Mouse (Mus musculus): ENCODE measurements around the gene 2310022A10Rik. TPM values are rescaled to one million over a fixed set of nuclear protein-coding genes. Genes with fewer than 3 reads are reported as not detected.
A peak's percentile ranks its signal among the peaks of the same experiment; 100 is the strongest.

2310022A10Rik gene
- polyA plus RNA-seq, 1 experiment, result 19.7 TPM

DNA sequence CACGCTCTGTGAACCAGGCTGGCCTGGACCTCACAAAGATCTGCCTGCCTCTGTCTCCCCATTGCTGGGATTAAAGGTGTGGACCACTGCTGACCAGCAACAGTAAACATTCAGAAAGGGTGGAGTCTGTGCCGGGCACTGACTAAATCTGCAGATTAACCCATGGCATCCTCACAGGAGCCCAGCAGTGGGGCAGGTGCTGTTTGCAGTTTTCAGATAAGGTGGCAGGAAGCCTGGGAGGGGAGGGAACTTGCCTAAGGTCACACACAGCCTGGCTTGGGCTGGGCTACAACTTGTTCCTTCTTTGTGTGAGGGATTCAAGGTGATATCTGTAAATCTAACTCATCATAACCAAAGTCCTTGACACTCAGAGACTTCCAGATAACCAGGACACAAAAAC, 12.5 kb upstream of the 2310022A10Rik start:
- no peak for TF ChIP-seq CTCF (IDR thresholded peaks at IDR 0.05; ENCODE audit: extremely low read depth, insufficient read length, insufficient replicate concordance, low read depth, low read length)

DNA sequence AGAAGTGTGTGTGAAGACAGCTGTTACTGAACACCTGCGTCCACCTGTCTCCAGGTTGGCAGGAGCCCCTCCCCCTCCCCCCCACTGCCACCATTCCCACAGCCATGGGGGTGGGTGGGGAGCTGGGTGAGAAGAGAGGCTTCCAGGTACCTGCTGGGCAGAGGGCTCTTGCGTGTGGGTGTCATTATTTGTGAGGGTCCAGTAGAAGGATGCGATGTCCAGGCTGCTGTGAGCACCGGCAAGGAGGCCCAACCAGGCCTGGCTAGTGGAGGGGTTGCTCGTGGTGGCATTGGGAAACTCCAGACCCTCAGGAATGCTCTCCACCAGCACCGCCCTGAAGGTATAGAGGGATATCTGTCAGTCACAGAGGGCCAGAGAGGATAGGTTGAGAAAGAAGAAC, 12.1 kb upstream of the 2310022A10Rik start:
- Histone ChIP-seq H3K27me3 (ENCODE audit: control insufficient read depth, insufficient read depth, low read length) (no peaks in the 10 kb centered on the region), H3K4me1 (ENCODE audit: control insufficient read depth, insufficient read depth, insufficient read length, low read length) (peaks cover 18% of the 10 kb centered on the region), H3K36me3 (ENCODE audit: control insufficient read depth, insufficient read depth, low read length) (no peaks in the 10 kb centered on the region), H3K27ac (ENCODE audit: insufficient read depth, low read depth, low read length) (no peak overlapping the region), H3K4me3 (ENCODE audit: low read depth, low read length) (no peak overlapping the region)
- WGBS, result 67% methylated on average over 6 of the region's 6 CpGs
- TF ChIP-seq POLR2A (IDR thresholded peaks at IDR 0.05; ENCODE audit: low read depth, low read length) (no peak), CTCF (IDR thresholded peaks at IDR 0.05; ENCODE audit: extremely low read depth, insufficient read length, insufficient replicate concordance, low read depth, low read length) (no peak)

More for the DNA sequence above, 12.5 kb upstream of the 2310022A10Rik start:
- Histone ChIP-seq H3K27me3 (ENCODE audit: control insufficient read depth, insufficient read depth, low read length) (no peaks in the 10 kb centered on the region), H3K4me1 (ENCODE audit: control insufficient read depth, insufficient read depth, insufficient read length, low read length) (peaks cover 18% of the 10 kb centered on the region), H3K4me3 (ENCODE audit: low read depth, low read length) (no peak overlapping the region), H3K36me3 (ENCODE audit: control insufficient read depth, insufficient read depth, low read length) (no peaks in the 10 kb centered on the region), H3K27ac (ENCODE audit: insufficient read depth, low read depth, low read length) (no peak overlapping the region)
- WGBS, result 42% methylated on average over 2 of the region's 2 CpGs

- H3K4me3 ChIP-seq (ENCODE audit: low read depth, low read length), result no peak overlapping the region
- 80% methylated on average over 16 of the region's 16 CpGs for WGBS
- H3K27me3 ChIP-seq (ENCODE audit: control insufficient read depth, insufficient read depth, low read length), result no peaks in the 10 kb centered on the region
- H3K36me3 ChIP-seq (ENCODE audit: control insufficient read depth, insufficient read depth, low read length), result no peaks in the 10 kb centered on the region
- H3K27ac ChIP-seq (ENCODE audit: insufficient read depth, low read depth, low read length), result no peak overlapping the region
- H3K4me1 ChIP-seq (ENCODE audit: control insufficient read depth, insufficient read depth, insufficient read length, low read length), result peaks cover 18% of the 10 kb centered on the region
- no peak for TF ChIP-seq CTCF (IDR thresholded peaks at IDR 0.05; ENCODE audit: extremely low read depth, insufficient read length, insufficient replicate concordance, low read depth, low read length)
- TF ChIP-seq POLR2A (IDR thresholded peaks at IDR 0.05; ENCODE audit: low read depth, low read length), result no peak
These were observed 11.6 kb upstream of the 2310022A10Rik start for GRCm38 (mm10) chr7:27541431-27541830.

DNA sequence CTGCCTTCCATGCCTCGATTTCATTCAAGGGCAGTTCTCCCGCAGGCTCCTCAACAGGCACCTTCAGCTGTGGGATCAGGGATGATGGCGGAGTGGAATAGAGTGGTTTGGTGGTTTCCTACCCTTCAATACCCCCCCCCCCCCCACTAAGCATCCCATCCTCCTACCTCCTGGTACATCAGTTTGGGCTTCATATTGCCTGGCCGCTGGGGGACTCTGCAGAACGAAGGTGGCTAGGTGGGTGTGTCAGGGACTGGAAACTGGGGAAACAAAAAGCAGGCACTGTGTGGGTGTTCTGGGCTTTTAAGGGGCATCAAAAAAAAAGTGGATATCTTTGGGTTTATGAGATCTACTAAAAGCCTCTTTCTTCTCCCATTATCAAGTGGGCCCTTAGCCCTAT, 11.1 kb upstream of the 2310022A10Rik start:
- H3K27ac ChIP-seq (ENCODE audit: insufficient read depth, low read depth, low read length), result no peak overlapping the region
- 58% methylated on average over 5 of the region's 5 CpGs for WGBS

GRCm38 (mm10) chr7:27542392-27543033, 10.5 kb upstream of the 2310022A10Rik start:
- no peaks in the 10 kb centered on the region for H3K27me3 ChIP-seq (ENCODE audit: control insufficient read depth, insufficient read depth, low read length)
- 1% methylated on average over 30 of the region's 30 CpGs for WGBS
- H3K4me1 ChIP-seq (ENCODE audit: control insufficient read depth, insufficient read depth, insufficient read length, low read length), result peaks cover 18% of the 10 kb centered on the region
- no peak overlapping the region for H3K27ac ChIP-seq (ENCODE audit: insufficient read depth, low read depth, low read length)
- no peaks in the 10 kb centered on the region for H3K36me3 ChIP-seq (ENCODE audit: control insufficient read depth, insufficient read depth, low read length)
- H3K4me3 ChIP-seq (ENCODE audit: low read depth, low read length), result peak overlapping the region; percentile 73
- TF ChIP-seq CTCF (IDR thresholded peaks at IDR 0.05; ENCODE audit: extremely low read depth, insufficient read length, insufficient replicate concordance, low read depth, low read length) (no peak), POLR2A (IDR thresholded peaks at IDR 0.05; ENCODE audit: low read depth, low read length) (0 out of 2 replicates have a peak, but pooled peaks have one; percentile 20)

More for the DNA sequence above, 11.1 kb upstream of the 2310022A10Rik start:
- Histone ChIP-seq H3K27me3 (ENCODE audit: control insufficient read depth, insufficient read depth, low read length) (no peaks in the 10 kb centered on the region), H3K4me1 (ENCODE audit: control insufficient read depth, insufficient read depth, insufficient read length, low read length) (peaks cover 18% of the 10 kb centered on the region), H3K4me3 (ENCODE audit: low read depth, low read length) (peak overlapping the region; percentile 73; the same call in 1 of the 2 replicates), H3K36me3 (ENCODE audit: control insufficient read depth, insufficient read depth, low read length) (no peaks in the 10 kb centered on the region)
- TF ChIP-seq POLR2A (IDR thresholded peaks at IDR 0.05; ENCODE audit: low read depth, low read length) (no peak; the same call in 1 of the 2 replicates), CTCF (IDR thresholded peaks at IDR 0.05; ENCODE audit: extremely low read depth, insufficient read length, insufficient replicate concordance, low read depth, low read length) (no peak)

GRCm38 (mm10) chr7:27543065-27543464, 10.0 kb upstream of the 2310022A10Rik start:
- Histone ChIP-seq H3K27ac (ENCODE audit: insufficient read depth, low read depth, low read length) (no peak overlapping the region), H3K36me3 (ENCODE audit: control insufficient read depth, insufficient read depth, low read length) (no peaks in the 10 kb centered on the region), H3K4me1 (ENCODE audit: control insufficient read depth, insufficient read depth, insufficient read length, low read length) (peaks cover 15% of the 10 kb centered on the region), H3K27me3 (ENCODE audit: control insufficient read depth, insufficient read depth, low read length) (no peaks in the 10 kb centered on the region), H3K4me3 (ENCODE audit: low read depth, low read length) (peak overlapping the region; percentile 73; the same call in 1 of the 2 replicates)
- 28% methylated on average over 6 of the region's 6 CpGs for WGBS
- TF ChIP-seq CTCF (IDR thresholded peaks at IDR 0.05; ENCODE audit: extremely low read depth, insufficient read length, insufficient replicate concordance, low read depth, low read length) (no peak), POLR2A (IDR thresholded peaks at IDR 0.05; ENCODE audit: low read depth, low read length) (no peak)

DNA sequence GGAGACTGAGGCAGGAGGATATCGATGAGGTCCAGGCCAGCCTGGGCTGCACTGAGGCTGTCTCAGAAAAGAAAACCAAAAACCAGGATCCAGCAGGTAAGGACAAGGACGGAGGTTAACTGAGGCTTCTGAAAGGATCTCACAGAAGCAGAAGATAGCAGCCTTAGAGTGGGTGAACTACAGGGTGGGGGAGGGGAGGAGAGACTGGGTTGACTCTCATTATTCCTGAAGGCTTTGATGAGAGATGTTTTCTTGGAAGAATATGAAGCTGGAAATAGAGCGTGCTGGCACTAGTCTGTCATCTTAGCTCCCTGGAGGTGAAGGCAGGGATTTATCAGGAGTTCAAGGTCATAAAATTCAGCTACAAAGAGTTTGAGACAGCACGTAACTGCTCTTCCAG, 9.2 kb upstream of the 2310022A10Rik start:
- H3K36me3 ChIP-seq (ENCODE audit: control insufficient read depth, insufficient read depth, low read length), result no peaks in the 10 kb centered on the region
- no peak for TF ChIP-seq CTCF (IDR thresholded peaks at IDR 0.05; ENCODE audit: extremely low read depth, insufficient read length, insufficient replicate concordance, low read depth, low read length)
- no peak for TF ChIP-seq POLR2A (IDR thresholded peaks at IDR 0.05; ENCODE audit: low read depth, low read length)
- peaks cover 15% of the 10 kb centered on the region for H3K4me1 ChIP-seq (ENCODE audit: control insufficient read depth, insufficient read depth, insufficient read length, low read length)
- no peaks in the 10 kb centered on the region for H3K27me3 ChIP-seq (ENCODE audit: control insufficient read depth, insufficient read depth, low read length)
- H3K27ac ChIP-seq (ENCODE audit: insufficient read depth, low read depth, low read length), result no peak overlapping the region
- WGBS, result 85% methylated on average over 4 of the region's 4 CpGs
- no peak overlapping the region for H3K4me3 ChIP-seq (ENCODE audit: low read depth, low read length)

Data from small intestine, adult 2 months (tissue).